In genomic region chr11:43395073-43395948, GRCm38 (mm10) we compare ENCODE assay signal across 12 mouse cellular contexts. TPM values are rescaled to one million over a fixed set of nuclear protein-coding genes. Genes with fewer than 3 reads are reported as not detected.
A peak's percentile ranks its signal among the peaks of the same experiment; 100 is the strongest.
DNase-seq lines count a peak whose midpoint lies in the region; ATAC-seq and TF ChIP-seq lines count a peak whose summit lies in the region.
"Had no signal": no experiment of that assay in that cellular context is flagged by ENCODE, and none has a peak within 500 bp of the region (broad histone marks: within the 10 kb centered on the region; RNA-seq: fewer than 3 reads in every experiment).

No protein-coding gene starts in this region.

- H3K4me1 ChIP-seq in lung, postnatal 0 days (ENCODE audit: insufficient read depth, low read depth, low read length), result no peaks in the 10 kb centered on the region
- H3K4me1 ChIP-seq: hindbrain, embryonic 15.5 days; limb, embryonic 13.5 days had no signal

- H3K27me3 ChIP-seq in lung, postnatal 0 days (replicated peaks; ENCODE audit: insufficient read depth, low read length), result no peaks in the 10 kb centered on the region
- H3K27me3 ChIP-seq: heart, embryonic 12.5 days; hindbrain, embryonic 15.5 days; limb, embryonic 13.5 days had no signal

- no peak overlapping the region for H3K9ac ChIP-seq in lung, postnatal 0 days (replicated peaks; ENCODE audit: low read depth)
- H3K9ac ChIP-seq: heart, embryonic 12.5 days; hindbrain, embryonic 15.5 days; limb, embryonic 13.5 days had no signal

- H3K4me3 ChIP-seq in lung, postnatal 0 days (ENCODE audit: low read depth, low read length), result no peak overlapping the region
- H3K4me3 ChIP-seq: heart, embryonic 12.5 days; hindbrain, embryonic 15.5 days; limb, embryonic 13.5 days had no signal

- H3K4me2 ChIP-seq in lung, postnatal 0 days (replicated peaks; ENCODE audit: low read depth, low read length), result no peak overlapping the region
- H3K4me2 ChIP-seq: heart, embryonic 12.5 days; hindbrain, embryonic 15.5 days; limb, embryonic 13.5 days had no signal

- H3K9me3 ChIP-seq in lung, postnatal 0 days (ENCODE audit: low read length), result no peaks in the 10 kb centered on the region
- H3K9me3 ChIP-seq: heart, embryonic 12.5 days; hindbrain, embryonic 15.5 days; limb, embryonic 13.5 days had no signal

- TF ChIP-seq CTCF in lung, postnatal 0 days (IDR thresholded peaks at IDR 0.05), result no peak

- H3K36me3 ChIP-seq in lung, postnatal 0 days (ENCODE audit: insufficient read depth, low read length), result no peaks in the 10 kb centered on the region
- H3K36me3 ChIP-seq: heart, embryonic 12.5 days; hindbrain, embryonic 15.5 days; limb, embryonic 13.5 days had no signal

- peak; percentile 25 for DNase-seq in lung, postnatal 0 days (ENCODE audit: low spot score)
- DNase-seq in lung, postnatal 4 days, result no peak
- peak; percentile 15 to 37 for DNase-seq in kidney, adult 8-10 months
- no peak for DNase-seq in spleen, postnatal 36 days (ENCODE audit: low spot score in 2 of 2)
- no peak for DNase-seq in cerebellum, adult 18-20 months
- no peak for DNase-seq in retina, postnatal 1 day
- DNase-seq: cerebellum, adult 11-12 months had no signal

- ATAC-seq in lung, postnatal 0 days, result peak; percentile 61
- peak; percentile 20 for ATAC-seq in activated CD4-positive, CD25-positive, alpha-beta regulatory T cell, adult 4 months
- ATAC-seq in megakaryocyte progenitor cell, adult 5-6 weeks (replicated peaks; ENCODE audit: poor library complexity), result peak; percentile 43

- TF ChIP-seq EP300 in lung, postnatal 0 days (IDR thresholded peaks at IDR 0.05), result no peak

- WGBS in lung, postnatal 0 days, result 47% methylated on average over 14 of the region's 14 CpGs

- H3K27ac ChIP-seq in lung, postnatal 0 days (ENCODE audit: low read length), result no peak overlapping the region
- H3K27ac ChIP-seq: hindbrain, embryonic 15.5 days; limb, embryonic 13.5 days had no signal

RNA-seq across cellular contexts. Expression of gene Pttg1, which starts 30.7 kb away (rescaled TPM):
- polyA plus RNA-seq in lung, postnatal 0 days (2015; fragmentation: Nextera tagmentation; extraction: Ambion mirVana), result 124 and 130 TPM in 2 replicates
- 100 to 1,000 TPM; 133 to 168 TPM for polyA plus RNA-seq in activated CD4-positive, CD25-positive, alpha-beta regulatory T cell, adult 4 months (2017; shearing (Covaris generic))
- 47.0 and 54.2 TPM in 2 replicates for total RNA-seq in megakaryocyte progenitor cell, adult 5-6 weeks (2015)
- total RNA-seq in megakaryocyte progenitor cell, adult 5-6 weeks (2017), result 47.9 and 52.5 TPM in 2 replicates

RNA-seq across cellular contexts. Expression of gene Slu7, which starts 38.2 kb away (rescaled TPM):
- 52.8 and 56.0 TPM in 2 replicates for polyA plus RNA-seq in lung, postnatal 0 days (2015; fragmentation: Nextera tagmentation; extraction: Ambion mirVana)
- 100 to 1,000 TPM; 108 to 112 TPM for polyA plus RNA-seq in activated CD4-positive, CD25-positive, alpha-beta regulatory T cell, adult 4 months (2017; shearing (Covaris generic))
- total RNA-seq in megakaryocyte progenitor cell, adult 5-6 weeks (2015), result 27.5 and 30.5 TPM in 2 replicates
- total RNA-seq in megakaryocyte progenitor cell, adult 5-6 weeks (2017), result 66.0 and 73.7 TPM in 2 replicates

Comparison
In these comparisons a context has a peak if more than half of its experiments do, and no peak if none do; other contexts are left out.
1. DNase-seq: peak in lung, postnatal 0 days (single experiment) and kidney, adult 8-10 months (2 of 2); none in lung, postnatal 4 days (0 of 2), spleen, postnatal 36 days (0 of 2), cerebellum, adult 18-20 months (0 of 2) and retina, postnatal 1 day (single experiment).
2. Peak in every context shown above with its lines, with median percentiles within 50 percentile points of each other: ATAC-seq.